Mouse (Mus musculus) T-helper 2 cell (primary cell): ENCODE measurements around the gene Crkl.
"Not testable (repeated sequence)": the region's sequence is repeated elsewhere in the genome, so short reads cannot be mapped to it uniquely, and the experiment has no call there.

Experiments used
- in situ Hi-C: fragments of 300-600 bp; cut with MboI, MseI; formaldehyde crosslinking; loops from one replicate; pipeline ENCODE4 v1.15.1; 2025; ENCODE audit warnings: high pct_unique_total_duplicates

Gene Crkl

GRCm38 (mm10) chr16:17486505-17486904 lies 34.7 kb downstream of the Crkl start:
- in situ Hi-C loops: no loop called here

DNA sequence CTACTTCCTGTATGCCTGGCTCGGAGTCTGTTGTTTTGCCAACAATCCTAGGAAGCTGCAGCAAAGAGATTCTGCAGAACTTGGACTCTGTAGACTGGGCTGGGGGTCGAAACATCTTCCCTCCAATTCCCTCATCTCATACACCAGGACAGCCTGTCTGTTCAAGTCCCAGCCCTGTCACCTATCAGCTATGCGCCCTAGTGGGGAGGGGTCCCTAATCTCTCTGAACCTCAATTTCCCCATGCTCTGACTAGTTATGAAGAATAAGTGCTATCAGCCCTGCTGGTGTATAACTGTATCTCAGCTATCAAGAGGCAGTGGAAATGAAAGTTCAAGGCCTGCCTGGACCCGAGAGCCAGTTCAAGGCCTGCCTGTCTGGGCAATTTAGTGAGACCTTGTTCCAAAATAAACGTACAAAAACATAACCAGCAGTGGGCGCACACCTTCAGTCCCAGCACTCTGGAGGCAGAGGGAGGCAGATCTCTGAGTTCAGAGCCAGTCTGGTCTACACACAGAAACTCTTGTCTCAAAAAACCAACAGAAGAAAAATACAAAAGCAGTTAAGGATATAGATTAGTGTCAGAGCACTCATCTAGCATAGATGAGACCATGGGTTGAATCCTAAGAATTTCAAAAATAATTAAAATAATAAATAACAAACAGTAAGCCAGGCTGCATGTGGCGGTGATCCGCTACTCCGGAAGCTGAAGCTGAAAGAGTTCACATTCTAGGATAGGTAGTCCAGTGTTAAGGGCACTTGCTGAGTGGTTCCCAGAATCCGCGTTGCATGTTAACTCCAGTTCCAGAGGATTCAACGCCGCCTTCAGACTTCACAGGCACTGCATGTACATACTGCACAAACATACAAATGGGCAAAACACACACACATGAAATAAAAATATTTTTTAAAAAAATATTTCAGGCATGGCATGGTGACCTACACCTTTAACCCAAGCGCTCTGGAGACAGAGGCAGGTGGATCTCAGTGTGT lies 37.0 kb downstream of the Crkl start:
- in situ Hi-C loops: no loop called here

DNA sequence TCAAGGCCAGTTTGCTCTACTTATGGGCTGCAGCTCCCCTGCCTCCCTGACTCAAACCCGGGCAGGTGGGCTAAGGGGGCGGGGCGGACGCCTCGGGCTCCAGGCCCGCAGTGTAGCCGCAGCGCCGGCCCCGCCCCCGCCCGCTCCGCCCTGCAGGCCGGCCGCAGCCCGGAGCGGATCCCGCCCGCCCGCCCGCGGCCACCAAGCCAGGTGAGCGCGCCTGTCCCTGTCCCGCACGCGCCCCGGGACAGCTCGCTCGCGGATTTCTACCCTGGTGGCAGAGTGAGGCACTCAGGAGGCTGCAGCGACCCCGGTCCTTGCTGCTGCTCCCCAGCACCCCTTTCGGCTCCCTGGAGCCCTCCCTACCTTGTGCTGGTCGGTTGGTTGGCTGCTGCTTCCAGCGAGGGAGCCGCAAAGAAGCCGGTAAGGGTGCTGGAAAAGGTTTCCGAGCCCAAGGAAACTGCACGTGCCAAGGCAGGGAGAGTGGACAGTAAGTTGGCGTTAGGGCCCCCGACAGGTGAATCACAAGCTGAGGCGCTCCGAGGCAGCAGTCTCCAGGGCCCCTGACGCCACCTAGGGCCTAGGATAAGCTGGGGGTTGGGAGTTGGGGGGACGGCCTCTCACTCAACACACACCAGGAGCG lies 37.8 kb downstream of the Crkl start, which contains the start of gene Aifm3:
Gene Aifm3 (plus strand): TSS at position 143 of the 643 bp plus-strand sequence.
- in situ Hi-C loops: no loop called here

DNA sequence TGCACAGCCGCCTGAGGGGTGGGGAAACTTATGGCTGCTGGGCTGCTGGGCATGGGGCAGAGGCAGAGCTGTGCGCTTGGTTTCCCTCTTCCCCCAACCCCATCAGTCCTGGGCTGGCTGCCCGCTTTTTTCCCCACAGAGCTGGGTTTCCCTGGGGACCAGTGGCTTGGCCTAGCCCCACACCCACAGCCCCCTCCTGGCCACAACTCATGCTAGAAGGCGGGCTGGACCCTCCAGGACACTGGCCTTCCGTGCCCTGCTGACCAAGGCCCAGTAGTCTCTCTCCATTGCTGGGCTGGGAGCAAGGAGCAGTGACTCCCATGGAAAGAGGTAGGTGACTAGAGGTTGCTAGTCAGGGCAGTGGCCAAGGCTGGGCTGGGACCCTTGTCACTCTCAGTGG lies 39.4 kb downstream of the Crkl start:
- in situ Hi-C loops: no loop called here

- in situ Hi-C loops: no loop called here
Measured at GRCm38 (mm10) chr16:17491896-17492561, 40.2 kb downstream of the Crkl start.

GRCm38 (mm10) chr16:17496499-17497305 lies 44.9 kb downstream of the Crkl start:
- in situ Hi-C loops: no loop called here

GRCm38 (mm10) chr16:17499249-17499883 lies 47.6 kb downstream of the Crkl start:
- in situ Hi-C loops: no loop called here

DNA sequence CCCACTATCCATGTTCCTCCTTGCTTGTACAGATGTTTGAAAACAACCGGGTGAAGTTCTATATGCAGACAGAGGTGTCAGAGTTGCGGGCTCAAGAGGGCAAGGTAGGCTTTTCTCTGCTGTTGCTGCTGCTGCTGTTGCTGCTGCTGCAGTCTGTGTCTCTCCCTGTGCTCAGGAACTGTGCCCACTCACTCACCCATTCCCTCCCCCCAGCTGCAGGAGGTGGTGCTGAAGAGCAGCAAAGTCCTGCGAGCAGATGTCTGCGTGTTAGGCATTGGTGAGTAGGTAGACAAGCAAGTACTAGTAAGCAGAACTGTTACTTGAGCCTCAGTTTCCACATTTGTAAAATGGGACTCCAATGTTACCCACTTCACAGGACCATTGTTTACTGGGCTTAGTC lies 50.9 kb downstream of the Crkl start:
- in situ Hi-C loops: no loop called here

- in situ Hi-C loops: no loop called here
Measured at GRCm38 (mm10) chr16:17507018-17507552, 55.3 kb downstream of the Crkl start.

- in situ Hi-C loops: not testable (repeated sequence)
Measured at GRCm38 (mm10) chr16:17508031-17508430, 56.2 kb downstream of the Crkl start.

DNA sequence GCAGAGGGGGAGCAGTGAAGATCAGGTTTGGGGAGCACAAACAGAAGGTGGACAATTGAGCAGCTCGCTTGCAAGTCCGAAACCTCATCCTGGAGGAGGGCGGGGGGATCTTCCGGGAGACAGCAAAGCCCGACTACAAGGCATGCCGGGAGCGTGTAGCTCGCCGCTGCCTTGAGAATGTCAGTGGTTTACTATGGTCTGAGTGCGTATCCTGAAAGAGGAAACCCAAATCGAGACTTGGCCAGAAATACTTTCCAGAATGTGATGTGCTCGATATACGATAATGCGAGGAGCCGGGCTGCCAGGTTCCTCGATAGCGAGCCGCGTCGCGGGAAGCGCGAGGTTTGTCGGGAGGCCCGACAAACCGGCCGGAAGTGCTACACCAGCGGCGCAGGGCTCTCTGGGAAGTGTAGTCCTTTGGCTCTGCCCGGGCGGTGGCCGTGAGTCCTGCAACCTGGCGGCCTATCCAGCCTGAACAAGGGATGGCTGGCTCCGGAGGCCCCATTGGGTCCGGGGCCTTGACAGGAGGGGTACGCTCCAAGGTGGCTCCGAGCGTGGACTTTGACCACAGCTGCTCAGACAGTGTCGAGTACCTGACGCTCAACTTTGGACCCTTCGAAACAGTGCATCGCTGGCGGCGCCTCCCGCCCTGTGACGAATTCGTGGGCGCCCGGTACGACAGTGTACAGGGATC lies 56.9 kb downstream of the Crkl start, which contains the start of gene Lztr1:
Gene Lztr1 (plus strand): TSS at position 143 of the 694 bp plus-strand sequence.
- in situ Hi-C loops: no loop called here

DNA sequence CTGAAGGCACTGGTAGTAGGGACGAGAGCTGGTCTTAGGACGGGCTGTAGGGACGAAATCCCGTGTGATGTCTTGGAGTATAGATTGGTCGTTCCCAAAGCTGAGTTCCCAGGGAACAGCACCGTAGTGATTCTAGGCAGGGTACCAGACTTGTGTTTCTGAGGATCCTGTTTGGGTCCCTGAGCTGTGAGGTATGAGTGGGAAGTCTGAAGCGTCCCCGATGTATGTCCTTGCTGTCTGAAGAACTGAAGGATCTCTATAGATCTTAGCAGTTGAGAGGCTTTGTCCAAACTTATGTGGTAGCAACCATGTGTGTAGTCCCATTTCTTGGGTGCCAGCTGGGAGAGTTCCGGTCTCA lies 57.4 kb downstream of the Crkl start:
- in situ Hi-C loops: no loop called here

- in situ Hi-C loops: loop anchor here (5.0 kb wide), 1 partner anchor 52 kb away; the partner anchor contains the start of genes Lrrc74b and P2rx6
Measured at GRCm38 (mm10) chr16:17510143-17510542, 58.4 kb downstream of the Crkl start.

DNA sequence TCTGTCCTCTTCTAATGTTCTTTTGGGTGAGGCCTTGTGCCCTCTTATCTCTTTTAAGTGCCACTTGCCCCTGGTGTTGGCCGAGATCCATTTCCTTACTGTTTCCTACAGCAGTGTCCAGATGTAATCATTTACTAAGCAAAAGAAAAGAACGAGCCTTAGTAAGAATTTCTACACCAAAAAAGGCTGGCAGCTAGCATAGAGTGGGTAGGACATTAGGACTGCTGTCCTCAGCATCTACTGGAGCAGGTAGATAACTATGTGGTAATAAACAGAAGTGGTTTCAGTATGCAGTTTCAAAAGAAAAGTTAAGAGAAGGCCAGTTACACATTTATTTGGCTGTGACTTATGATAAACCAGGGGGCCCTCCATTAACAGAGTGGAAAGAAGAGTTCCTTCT lies 58.9 kb downstream of the Crkl start:
- in situ Hi-C loops: loop anchor here (5.0 kb wide), 1 partner anchor 52 kb away; the partner anchor contains the start of genes Lrrc74b and P2rx6

- in situ Hi-C loops: loop anchor here (5.0 kb wide), 1 partner anchor 51 kb away; the partner anchor contains the start of genes Lrrc74b and P2rx6
Measured at GRCm38 (mm10) chr16:17511431-17511830, 59.6 kb downstream of the Crkl start.

- in situ Hi-C loops: no loop called here
Measured at GRCm38 (mm10) chr16:17518910-17519309, 67.1 kb downstream of the Crkl start.

GRCm38 (mm10) chr16:17524156-17524555 lies 72.4 kb downstream of the Crkl start:
- in situ Hi-C loops: no loop called here

DNA sequence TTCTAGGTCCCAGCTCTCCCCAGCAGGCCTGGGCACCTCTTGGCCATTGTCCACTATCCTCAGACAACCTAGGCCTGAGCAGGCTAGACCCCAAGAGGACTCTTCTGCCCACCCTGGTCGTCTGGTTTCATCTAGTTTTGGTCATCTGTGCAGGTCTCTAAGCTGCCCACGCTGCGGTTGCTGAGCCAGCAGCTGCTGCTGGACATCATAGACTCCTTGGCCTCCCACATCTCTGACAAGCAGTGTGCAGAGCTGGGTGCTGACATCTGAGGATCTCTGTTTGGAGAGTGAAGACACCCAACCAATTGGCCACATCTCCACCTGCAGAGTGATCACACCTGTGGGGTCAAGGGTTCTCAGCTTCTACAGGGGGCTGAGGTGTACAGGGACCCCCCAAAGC lies 73.7 kb downstream of the Crkl start:
- in situ Hi-C loops: no loop called here

DNA sequence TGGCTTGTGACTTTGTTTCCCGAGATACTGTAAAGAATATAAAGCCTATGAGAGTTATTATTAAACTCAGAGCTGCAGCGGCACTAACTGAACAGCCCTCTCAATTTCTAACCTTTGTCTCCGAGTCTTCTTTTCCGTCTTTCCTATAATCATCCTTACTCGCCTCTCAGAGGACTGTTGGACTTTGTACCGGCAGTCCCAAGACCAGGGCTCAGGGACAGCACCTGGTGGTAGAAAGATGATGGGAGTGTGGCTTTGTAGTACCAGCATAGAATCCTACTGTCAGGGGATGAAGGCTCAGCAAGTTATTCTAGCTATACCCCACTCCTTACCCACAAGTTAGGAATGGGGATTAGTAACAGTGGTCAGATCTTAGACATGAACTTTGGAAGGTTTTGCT lies 74.4 kb downstream of the Crkl start:
- in situ Hi-C loops: no loop called here

DNA sequence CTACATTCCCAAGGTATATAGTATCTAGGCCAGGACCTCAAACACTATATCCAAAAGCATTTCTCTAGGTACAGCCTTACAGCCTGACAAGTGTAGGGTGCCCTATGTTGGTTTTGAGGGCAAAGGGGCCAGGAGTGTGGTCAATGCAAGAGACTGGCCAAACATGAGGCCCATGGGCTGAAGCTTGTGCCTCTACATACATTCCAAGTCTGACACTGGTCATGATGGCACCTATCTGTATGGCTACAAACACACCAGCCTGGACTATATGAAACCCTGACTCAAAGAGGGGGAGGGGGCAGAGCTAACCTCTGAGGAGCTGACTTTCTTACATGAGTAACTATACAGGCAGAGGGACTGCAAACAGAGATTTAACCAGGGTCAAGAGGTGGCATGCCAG lies 75.8 kb downstream of the Crkl start:
- in situ Hi-C loops: no loop called here
